Mouse (Mus musculus): ENCODE measurements around the gene Fto.

Fto gene

GRCm38 (mm10) chr8:91324916-91325315 is 11.6 kb downstream of the Fto start:
- DNase-seq = no peak

- no peak for DNase-seq
These were observed 12.7 kb downstream of the Fto start for GRCm38 (mm10) chr8:91326018-91326417.

GRCm38 (mm10) chr8:91326946-91327345 is 13.6 kb downstream of the Fto start:
- DNase-seq = no peak

GRCm38 (mm10) chr8:91327471-91328205 is 14.3 kb downstream of the Fto start:
- DNase-seq = no peak

- DNase-seq = no peak
These were observed 15.7 kb downstream of the Fto start for GRCm38 (mm10) chr8:91329056-91329455.

- no peak for DNase-seq
These were observed 16.1 kb downstream of the Fto start for GRCm38 (mm10) chr8:91329461-91329850.

GRCm38 (mm10) chr8:91338389-91339154 is 25.2 kb downstream of the Fto start:
- DNase-seq = no peak

GRCm38 (mm10) chr8:91339651-91340050 is 26.3 kb downstream of the Fto start:
- DNase-seq = no peak

- DNase-seq = no peak
These were observed 27.4 kb downstream of the Fto start for GRCm38 (mm10) chr8:91340746-91341145.

- no peak for DNase-seq
These were observed 28.9 kb downstream of the Fto start for GRCm38 (mm10) chr8:91342196-91342595.

- no peak for DNase-seq
These were observed 29.5 kb downstream of the Fto start for GRCm38 (mm10) chr8:91342798-91343197.

- DNase-seq = no peak
These were observed 31.3 kb downstream of the Fto start for GRCm38 (mm10) chr8:91344659-91345058.

GRCm38 (mm10) chr8:91347146-91347545 is 33.8 kb downstream of the Fto start:
- DNase-seq = no peak

- no peak for DNase-seq
These were observed 34.3 kb downstream of the Fto start for GRCm38 (mm10) chr8:91347595-91347994.

GRCm38 (mm10) chr8:91349816-91350215 is 36.5 kb downstream of the Fto start:
- DNase-seq = no peak

- no peak for DNase-seq
These were observed 37.3 kb downstream of the Fto start for GRCm38 (mm10) chr8:91350628-91351027.

GRCm38 (mm10) chr8:91352598-91352997 is 39.3 kb downstream of the Fto start:
- no peak for DNase-seq

GRCm38 (mm10) chr8:91353062-91353461 is 39.7 kb downstream of the Fto start:
- no peak for DNase-seq

- no peak for DNase-seq
These were observed 40.6 kb downstream of the Fto start for GRCm38 (mm10) chr8:91353907-91354306.

- DNase-seq = no peak
These were observed 42.1 kb downstream of the Fto start for GRCm38 (mm10) chr8:91355301-91355905.

GRCm38 (mm10) chr8:91355956-91356699 is 42.8 kb downstream of the Fto start:
- no peak for DNase-seq

GRCm38 (mm10) chr8:91357493-91358014 is 44.2 kb downstream of the Fto start:
- no peak for DNase-seq

GRCm38 (mm10) chr8:91358016-91358415 is 44.7 kb downstream of the Fto start:
- DNase-seq = no peak

Measured in cerebellum, adult 9-10 months (tissue).